Mouse (Mus musculus) leukemia stem cell, adult 10-12 weeks (primary cell): Measurements from ENCODE around the gene Gp2. TPM values are rescaled to one million over a fixed set of nuclear protein-coding genes. Genes with fewer than 3 reads are reported as not detected.

Experiments used
- polyA plus RNA-seq: library from polyadenylated mRNA; stranded (reverse); fragments of >175 nt; gene quantifications from 2 replicates; pipeline ENCODE4 v1.2.3, GENCODE M21; 2012; ENCODE audit warnings: low replicate concordance

Gene Gp2
- polyA plus RNA-seq: not detected in 2 replicates

DNA sequence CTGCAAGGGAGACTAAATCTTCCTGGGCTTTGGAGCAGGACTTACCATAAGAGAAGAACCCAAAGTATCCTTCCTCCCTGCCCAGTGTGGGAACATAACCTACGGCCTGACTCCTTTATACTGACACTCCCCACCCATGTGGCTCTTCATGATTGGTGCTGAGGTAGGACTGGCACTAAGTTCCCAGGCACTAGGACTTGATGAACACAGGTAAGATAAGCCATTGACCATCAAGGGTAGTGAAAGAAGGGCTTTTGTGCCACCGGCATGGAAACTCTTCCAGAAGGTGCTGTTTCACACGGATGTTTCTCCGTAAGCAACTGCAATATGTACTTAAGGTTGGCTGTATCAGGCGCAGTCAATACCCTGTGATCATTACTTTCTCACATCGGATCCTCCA is at the start of gene Gp2:
Gp2 (minus strand) TSS at position 101 of the 400 bp plus-strand sequence.

DNA sequence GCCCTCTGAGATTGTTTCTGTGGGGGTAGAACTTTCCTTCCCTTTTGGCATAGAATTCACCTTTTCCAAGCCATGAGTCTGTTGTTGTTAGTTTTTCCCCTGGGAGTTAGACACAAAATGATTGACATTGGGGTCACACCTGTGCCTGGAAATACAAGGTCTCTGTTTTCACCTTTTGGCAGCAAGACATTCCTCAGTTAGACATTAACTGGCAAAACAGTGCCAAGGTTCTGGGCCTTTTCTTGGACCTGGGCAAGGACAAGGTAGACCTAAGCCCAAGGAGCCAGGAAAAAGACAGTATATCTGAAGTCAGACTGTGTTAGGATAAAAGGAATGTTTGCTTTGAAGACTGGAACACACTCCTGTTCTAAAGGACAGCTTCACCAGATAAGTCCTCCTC is 20.2 kb upstream of the Gp2 start, which contains the start of gene Umod:
Umod (minus strand) TSS at position 27 of the 400 bp plus-strand sequence.

Other genes starting within 250 kb of the Gp2 start
- gene Umod, start 20.0 kb upstream of the Gp2 start, polyA plus RNA-seq: not detected in 2 replicates
- gene Acsm5, start 60.2 kb upstream of the Gp2 start, polyA plus RNA-seq: not detected in 2 replicates
- not detected in 2 replicates for gene Pdilt, start 64.2 kb upstream of the Gp2 start, polyA plus RNA-seq
- not detected in 2 replicates for gene Acsm2, start 95.1 kb upstream of the Gp2 start, polyA plus RNA-seq
- not detected in 2 replicates for gene Acsm1, start 147.7 kb upstream of the Gp2 start, polyA plus RNA-seq
- gene Acsm4, start 230.7 kb upstream of the Gp2 start, polyA plus RNA-seq: not detected in 2 replicates